Mouse (Mus musculus) thymus, adult 2 months (tissue): ENCODE data around the gene Gm21992. TPM values are rescaled to one million over a fixed set of nuclear protein-coding genes. Genes with fewer than 3 reads are reported as not detected.
"Not testable (repeated sequence)": the region's sequence is repeated elsewhere in the genome, so short reads cannot be mapped to it uniquely, and the experiment has no call there.

Experiments used
- DNase-seq: peaks from one replicate; pipeline ENCODE4 v3.0.0; 2021
- H3K27ac ChIP-seq: fragments of 200-500 bp; 2 replicates; pipeline ENCODE4 v1.5.1; 2012; ENCODE audit warnings: low read length, control low read depth; ENCODE audit not compliant: control insufficient read depth, insufficient read depth
- H3K27me3 ChIP-seq: fragments of 200-500 bp; 2 replicates; pipeline ENCODE4 v1.6.1; 2012; ENCODE audit warnings: mild to moderate bottlenecking, low read length, moderate library complexity, mixed read lengths; ENCODE audit not compliant: control insufficient read depth, insufficient read depth
- H3K36me3 ChIP-seq: fragments of 200-500 bp; 2 replicates; pipeline ENCODE4 v1.6.1; 2012; ENCODE audit warnings: mild to moderate bottlenecking, low read length, moderate library complexity; ENCODE audit not compliant: control insufficient read depth, insufficient read depth
- H3K4me1 ChIP-seq: fragments of 200-500 bp; replicated peaks from 2 replicates; pipeline ENCODE4 v1.6.1; 2012; ENCODE audit warnings: low read length; ENCODE audit not compliant: control insufficient read depth, insufficient read depth
- H3K4me3 ChIP-seq: fragments of 200-500 bp; 2 replicates; pipeline ENCODE4 v1.5.1; 2012; ENCODE audit warnings: mild to moderate bottlenecking, low read length, control low read depth, moderate library complexity; ENCODE audit not compliant: control insufficient read depth, insufficient read depth
- CTCF ChIP-seq: fragments of 200-500 bp; IDR thresholded peaks from 2 replicates; pipeline ENCODE4 v1.5.1; 2012; ENCODE audit warnings: mild to moderate bottlenecking, control low read depth, low read length, moderate library complexity, borderline replicate concordance; ENCODE audit not compliant: control insufficient read depth, poor library complexity, insufficient read depth; ENCODE audit errors: extremely low read depth
- POLR2A ChIP-seq: fragments of 200-500 bp; IDR thresholded peaks from 2 replicates; pipeline ENCODE4 v1.6.1; 2012; ENCODE audit warnings: mild to moderate bottlenecking, low read length, control low read depth, moderate library complexity; ENCODE audit not compliant: control insufficient read depth, poor library complexity, insufficient read depth; ENCODE audit errors: extremely low read depth
- WGBS: fragments of 180-500 bp; shearing (Covaris S2); methylation state at CpG from one replicate; pipeline ENCODE4 v1.1.7; 2018; 5-methylcytosine and 5-hydroxymethylcytosine counted together
- polyA plus RNA-seq: library from polyadenylated mRNA; depleted of rRNA; stranded (reverse); fragments of >200 nt; gene quantifications from 2 replicates; pipeline ENCODE4 v1.2.3, GENCODE M21; 2012

The Gm21992 gene
- polyA plus RNA-seq, 1 experiment = 56.3 TPM

DNA sequence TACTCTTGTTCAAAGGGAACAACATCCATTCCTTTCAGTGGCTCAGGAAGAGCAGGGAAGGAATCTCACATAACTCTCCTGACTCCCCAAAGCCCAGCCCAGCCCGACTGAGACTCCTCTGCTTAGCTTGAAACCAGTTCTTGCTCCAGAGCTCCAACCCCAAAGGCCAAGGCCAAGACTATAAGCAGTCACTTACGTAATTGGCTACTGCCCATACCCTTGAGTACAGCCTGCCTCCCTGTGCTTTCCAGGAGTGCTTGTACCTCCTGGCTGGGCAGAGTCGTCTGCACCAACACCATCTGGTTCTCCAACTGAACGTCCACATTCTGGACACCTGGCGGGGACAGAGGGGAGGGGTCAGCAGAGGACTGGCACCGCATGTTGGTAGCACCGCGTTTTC is 22.6 kb upstream of the Gm21992 start:
- no peak overlapping the region for H3K4me3 ChIP-seq
- no peaks in the 10 kb centered on the region for H3K36me3 ChIP-seq
- peaks cover 7% of the 10 kb centered on the region for H3K4me1 ChIP-seq
- TF ChIP-seq POLR2A = no peak
- no peak for TF ChIP-seq CTCF
- no peaks in the 10 kb centered on the region for H3K27me3 ChIP-seq
- 95% methylated on average over 8 of the region's 8 CpGs for WGBS
- DNase-seq = no peak
- no peak overlapping the region for H3K27ac ChIP-seq

DNA sequence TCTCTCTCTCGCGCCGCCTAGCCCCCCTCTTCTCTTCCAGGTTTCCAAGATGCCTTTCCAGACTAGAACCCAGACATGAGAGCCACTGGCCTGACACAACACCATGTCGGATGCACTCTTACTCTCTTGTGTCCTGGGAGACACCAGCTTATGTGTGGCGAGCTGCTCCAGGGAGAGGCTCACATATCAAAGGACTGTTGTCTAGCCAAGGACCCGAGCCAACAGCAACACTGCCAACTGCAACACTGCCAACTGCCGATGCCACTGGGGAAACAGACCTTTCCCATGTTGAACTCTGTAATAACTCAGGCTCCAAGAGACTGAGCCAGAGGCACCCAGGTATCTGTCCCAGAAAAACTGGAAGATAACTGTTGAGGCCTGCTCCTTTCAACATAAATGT is 17.7 kb upstream of the Gm21992 start:
- no peaks in the 10 kb centered on the region for H3K4me1 ChIP-seq
- H3K27me3 ChIP-seq = no peaks in the 10 kb centered on the region
- no peak overlapping the region for H3K27ac ChIP-seq
- no peak for DNase-seq
- 94% methylated on average over 7 of the region's 7 CpGs for whole genome bisulfite sequencing
- no peaks in the 10 kb centered on the region for H3K36me3 ChIP-seq
- no peak for TF ChIP-seq CTCF
- TF ChIP-seq POLR2A = no peak
- no peak overlapping the region for H3K4me3 ChIP-seq

DNA sequence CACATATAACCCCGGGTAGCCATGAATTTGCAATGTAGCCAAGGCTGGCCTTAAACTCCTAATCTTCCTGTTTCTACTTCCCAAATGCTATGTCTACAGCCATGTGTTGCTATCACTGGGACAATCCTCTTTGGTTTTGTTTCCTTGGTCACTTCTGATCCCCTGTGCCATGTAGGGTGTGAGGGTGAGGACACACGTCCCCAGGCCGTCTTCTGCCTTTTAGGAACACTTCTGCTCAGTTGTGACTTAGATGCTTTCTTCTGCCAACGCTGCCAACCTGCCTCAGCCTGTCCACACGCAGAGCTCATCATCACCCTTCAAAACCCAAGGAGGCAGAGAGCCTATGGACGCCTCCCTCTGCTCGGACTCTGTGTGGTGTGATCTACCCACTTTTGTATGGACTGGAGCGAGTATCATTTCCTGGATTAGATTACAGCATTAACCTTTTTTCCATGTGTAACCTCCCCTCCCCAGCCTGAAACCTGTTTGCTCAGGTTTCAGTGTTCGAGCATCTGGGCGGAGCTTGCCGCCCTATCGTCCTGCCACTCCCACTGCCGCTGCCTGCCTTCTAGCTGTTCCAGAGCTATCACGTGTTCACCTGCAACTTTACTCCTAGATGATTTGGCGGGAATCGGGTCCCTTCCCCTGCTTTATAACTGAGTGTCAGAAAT is 17.2 kb upstream of the Gm21992 start:
- no peak overlapping the region for H3K27ac ChIP-seq
- no peak for DNase-seq
- 92% methylated on average over 16 of the region's 16 CpGs for WGBS
- no peaks in the 10 kb centered on the region for H3K27me3 ChIP-seq
- no peak for TF ChIP-seq POLR2A
- TF ChIP-seq CTCF = no peak
- no peak overlapping the region for H3K4me3 ChIP-seq
- no peaks in the 10 kb centered on the region for H3K36me3 ChIP-seq
- no peaks in the 10 kb centered on the region for H3K4me1 ChIP-seq

DNA sequence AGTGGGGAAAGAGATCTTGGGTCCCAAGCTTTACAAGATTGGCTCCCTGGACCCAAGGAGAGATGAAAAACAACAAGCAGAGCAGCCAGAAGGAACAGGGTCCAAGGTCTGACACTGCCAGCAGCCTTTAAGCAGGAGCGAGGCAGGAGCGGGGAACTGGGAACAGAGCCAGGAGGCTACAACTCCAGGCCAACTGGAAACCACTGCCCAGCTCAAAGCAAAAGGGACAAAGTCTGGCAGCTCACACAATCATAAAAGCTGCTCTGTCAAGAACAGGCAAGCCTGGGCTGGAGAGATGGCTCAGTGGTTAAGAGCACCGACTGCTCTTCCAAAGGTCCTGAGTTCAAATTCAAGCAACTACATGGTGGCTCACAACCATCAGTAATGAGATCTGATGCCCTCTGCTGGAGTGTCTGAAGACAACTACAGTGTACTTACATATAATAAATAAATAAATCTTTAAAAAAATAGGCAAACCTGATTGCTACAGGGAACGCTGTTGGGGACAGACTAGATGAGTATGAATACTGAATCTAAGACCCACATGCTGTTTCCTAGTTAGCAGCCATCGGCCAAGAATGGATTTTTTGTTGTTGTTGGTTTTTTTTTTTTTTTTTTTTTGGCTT is 9.4 kb upstream of the Gm21992 start:
- no peak for DNase-seq
- Histone ChIP-seq H3K27ac (no peak overlapping the region), H3K36me3 (no peaks in the 10 kb centered on the region), H3K4me3 (no peak overlapping the region), H3K4me1 (no peaks in the 10 kb centered on the region), H3K27me3 (no peaks in the 10 kb centered on the region)
- WGBS = 93% methylated on average over 5 of the region's 5 CpGs
- TF ChIP-seq CTCF (no peak), POLR2A (no peak)

- no peaks in the 10 kb centered on the region for H3K27me3 ChIP-seq
- DNase-seq = no peak
- H3K4me1 ChIP-seq = no peaks in the 10 kb centered on the region; the same call in 1 of the 2 replicates
- TF ChIP-seq POLR2A (no peak), CTCF (no peak)
- H3K36me3 ChIP-seq = no peaks in the 10 kb centered on the region
- no peak overlapping the region for H3K27ac ChIP-seq
- H3K4me3 ChIP-seq = no peak overlapping the region
- 94% methylated on average over 1 of the region's 1 CpGs for WGBS
Measured at GRCm38 (mm10) chr19:4817182-4817835, 5.9 kb upstream of the Gm21992 start.

- H3K36me3 ChIP-seq = no peaks in the 10 kb centered on the region
- no peaks in the 10 kb centered on the region for H3K27me3 ChIP-seq
- peak; percentile 25 for DNase-seq
- no peak overlapping the region for H3K4me3 ChIP-seq
- H3K4me1 ChIP-seq = peaks cover 3% of the 10 kb centered on the region
- H3K27ac ChIP-seq = no peak overlapping the region
- no peak for TF ChIP-seq POLR2A
- no peak for TF ChIP-seq CTCF
- WGBS = 93% methylated on average over 6 of the region's 6 CpGs
Measured at GRCm38 (mm10) chr19:4813015-4813414, 1.6 kb upstream of the Gm21992 start.

- H3K36me3 ChIP-seq, H3K27ac ChIP-seq, H3K4me1 ChIP-seq, H3K27me3 ChIP-seq, H3K4me3 ChIP-seq: not testable (repeated sequence)
- WGBS = 78% methylated on average over 8 of the region's 8 CpGs
- peak; percentile 16 for DNase-seq
Measured at GRCm38 (mm10) chr19:4812334-4812949, 1.0 kb upstream of the Gm21992 start.
